Mouse (Mus musculus) stomach, postnatal 0 days (tissue): Measurements from ENCODE around the gene Sdhaf4.

Source experiments
- CTCF ChIP-seq: IDR thresholded peaks from 2 replicates; pipeline ENCODE4 v1.5.1; 2016; ENCODE audit warnings: antibody characterized with exemption, low read depth, mild to moderate bottlenecking, moderate library complexity
- EP300 ChIP-seq: optimal IDR thresholded peaks from 2 replicates; pipeline ENCODE3; 2016; ENCODE audit warnings: antibody characterized with exemption

- TF ChIP-seq CTCF (no peak), EP300 (no peak)
Measured at GRCm38 (mm10) chr1:23997493-23997892, 8.0 kb downstream of the Sdhaf4 start.
